Mouse (Mus musculus) mouse embryonic stem cell (cell line): ENCODE measurements around the gene Apoa1.

Source experiments
- in situ Hi-C, 2 experiments: fragments of 300-500 bp; cut with MboI; formaldehyde crosslinking; loops; 1 replicate in 1 of 2; 3 replicates in 1 of 2; pipeline ENCODE4 v1.14.3; 2019 to 2020; ENCODE audit warnings: low sequenced_read_pairs in 2 of 2, low pct_unique_long_range_greater_than_20kb in 1 of 2, mixed read lengths in 1 of 2; ENCODE audit not compliant: unreplicated experiment in 1 of 2

Gene Apoa1

DNA sequence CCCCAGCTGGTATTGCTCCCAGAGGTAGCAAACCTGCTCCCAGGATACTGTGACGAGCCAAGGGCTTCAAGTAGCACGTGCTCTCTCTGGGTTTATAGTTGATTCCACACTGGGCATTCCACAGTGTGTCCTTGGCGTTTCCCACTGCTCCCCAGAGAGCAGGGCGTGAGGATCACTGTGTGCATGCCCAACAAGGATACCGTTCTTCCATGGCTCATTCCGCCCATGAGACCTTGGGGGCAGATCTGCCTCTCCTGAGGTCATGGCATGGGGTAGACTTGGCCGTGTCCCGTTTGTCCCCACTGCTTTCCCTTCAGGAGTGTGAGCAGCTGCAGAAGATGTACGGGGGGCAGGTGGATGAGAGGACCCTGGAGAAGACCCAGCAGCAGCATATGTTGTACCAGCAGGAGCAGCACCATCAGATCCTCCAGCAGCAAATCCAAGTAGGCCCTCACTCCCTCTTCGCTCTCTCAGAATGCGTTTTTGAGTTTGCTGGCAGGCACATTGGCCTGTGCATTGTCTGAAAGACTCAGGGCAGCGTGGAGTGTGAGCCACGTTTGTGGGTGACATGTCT lies 19.9 kb upstream of the Apoa1 start:
- in situ Hi-C loops, result no loop called here

DNA sequence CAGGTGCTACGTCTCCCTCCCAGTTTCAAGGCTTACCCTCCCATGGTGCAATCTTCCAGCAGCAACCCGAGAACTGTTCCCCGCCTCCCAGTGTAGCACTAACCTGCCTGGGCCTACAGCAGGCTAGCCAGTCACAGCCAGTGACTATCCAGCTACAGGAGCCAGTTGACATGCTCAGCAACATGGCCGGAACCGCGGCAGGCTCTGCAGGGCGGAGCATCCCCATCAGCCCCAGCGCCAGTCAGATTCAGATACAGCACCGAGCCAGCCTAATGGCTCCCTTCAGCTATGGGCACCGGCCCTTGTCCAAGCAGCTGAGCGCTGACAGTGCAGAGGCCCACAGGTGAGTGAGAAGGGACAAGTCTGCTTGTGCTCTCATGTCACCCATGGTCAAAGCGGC lies 17.9 kb upstream of the Apoa1 start:
- in situ Hi-C loops, result no loop called here

GRCm38 (mm10) chr9:46214276-46214675 lies 14.1 kb upstream of the Apoa1 start:
- in situ Hi-C loops, result no loop called here

GRCm38 (mm10) chr9:46214946-46215337 lies 13.4 kb upstream of the Apoa1 start:
- in situ Hi-C loops, result no loop called here

- in situ Hi-C loops, result no loop called here
Observed at GRCm38 (mm10) chr9:46215338-46216322, 12.8 kb upstream of the Apoa1 start.

DNA sequence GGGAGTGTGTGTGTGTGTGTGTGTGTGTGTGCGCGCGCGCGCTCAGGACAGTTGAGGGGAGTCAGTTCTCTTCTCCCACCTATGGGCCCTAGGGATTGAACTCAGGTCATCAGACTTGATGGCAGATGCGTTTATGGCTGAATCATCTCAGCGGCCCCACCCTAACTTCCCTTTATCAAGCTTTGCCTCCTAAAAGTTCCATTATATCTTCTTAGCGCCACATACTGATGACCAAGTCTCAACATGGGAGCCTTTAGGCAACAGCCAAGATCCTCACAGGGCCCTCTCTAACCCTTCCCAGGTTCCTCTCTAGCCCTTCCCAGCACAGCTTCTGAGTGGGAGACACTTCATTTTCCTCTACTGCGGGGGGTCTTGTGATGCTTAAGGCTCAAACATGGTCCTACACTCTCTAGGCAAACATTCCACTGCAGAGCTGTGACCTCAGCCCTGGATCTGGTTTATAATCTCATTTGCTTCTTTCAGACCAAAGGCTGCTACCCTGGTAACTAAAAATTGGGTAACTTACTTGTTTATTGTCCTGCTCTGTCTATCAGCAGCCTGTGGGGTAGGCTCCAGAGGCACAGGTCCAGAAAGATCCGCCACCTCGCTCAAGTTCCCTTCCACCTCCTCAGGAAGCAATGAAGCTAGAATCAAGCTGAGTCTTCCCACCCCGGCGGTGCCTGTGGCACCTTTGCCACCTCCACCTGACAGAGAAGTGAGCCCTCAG lies 11.5 kb upstream of the Apoa1 start:
- in situ Hi-C loops, result no loop called here

GRCm38 (mm10) chr9:46218176-46218575 lies 10.2 kb upstream of the Apoa1 start:
- in situ Hi-C loops, result no loop called here

DNA sequence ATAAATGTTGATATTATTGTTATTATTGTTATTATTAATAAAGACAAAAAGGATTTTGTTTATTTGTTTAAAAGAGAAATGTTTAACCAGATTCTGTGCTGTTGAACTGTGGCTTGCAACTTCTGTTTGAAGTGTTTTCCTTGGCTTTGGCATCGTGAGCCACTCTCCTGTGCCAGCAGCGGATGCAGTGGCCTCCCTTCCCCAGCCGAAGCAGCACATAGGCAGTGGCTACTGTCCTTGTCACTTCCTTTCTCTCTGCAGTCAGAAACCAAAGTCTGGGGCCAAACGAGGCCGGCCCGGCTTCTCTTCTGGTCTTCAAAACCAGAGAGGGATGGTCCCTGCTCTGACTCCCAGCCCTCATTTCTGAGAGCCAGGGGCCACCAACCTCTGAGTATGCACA lies 5.3 kb upstream of the Apoa1 start:
- in situ Hi-C loops, result no loop called here

DNA sequence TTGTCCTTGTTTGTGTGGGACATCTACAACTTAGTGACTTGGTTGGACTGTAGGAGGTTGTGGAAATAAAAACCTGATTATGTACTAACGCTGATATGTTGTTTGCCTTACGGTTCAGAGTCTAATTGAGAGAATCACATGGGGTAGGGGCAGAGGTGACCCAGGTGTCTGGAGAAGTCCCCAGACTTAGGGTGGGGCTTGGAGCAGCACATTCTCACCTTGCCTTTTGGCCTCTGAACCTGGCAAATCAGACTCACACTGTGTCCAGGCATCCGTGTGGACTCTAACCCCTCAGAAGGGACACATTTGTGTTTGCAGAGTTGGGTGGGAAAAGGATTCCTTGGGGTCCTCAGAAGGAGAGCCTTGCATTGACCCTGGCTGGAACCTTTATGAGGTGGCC lies 4.3 kb upstream of the Apoa1 start:
- in situ Hi-C loops, result no loop called here

GRCm38 (mm10) chr9:46224945-46225660 lies 3.3 kb upstream of the Apoa1 start:
- in situ Hi-C loops, result no loop called here

- in situ Hi-C loops, result no loop called here
Observed at GRCm38 (mm10) chr9:46227064-46227614, 1.2 kb upstream of the Apoa1 start.

DNA sequence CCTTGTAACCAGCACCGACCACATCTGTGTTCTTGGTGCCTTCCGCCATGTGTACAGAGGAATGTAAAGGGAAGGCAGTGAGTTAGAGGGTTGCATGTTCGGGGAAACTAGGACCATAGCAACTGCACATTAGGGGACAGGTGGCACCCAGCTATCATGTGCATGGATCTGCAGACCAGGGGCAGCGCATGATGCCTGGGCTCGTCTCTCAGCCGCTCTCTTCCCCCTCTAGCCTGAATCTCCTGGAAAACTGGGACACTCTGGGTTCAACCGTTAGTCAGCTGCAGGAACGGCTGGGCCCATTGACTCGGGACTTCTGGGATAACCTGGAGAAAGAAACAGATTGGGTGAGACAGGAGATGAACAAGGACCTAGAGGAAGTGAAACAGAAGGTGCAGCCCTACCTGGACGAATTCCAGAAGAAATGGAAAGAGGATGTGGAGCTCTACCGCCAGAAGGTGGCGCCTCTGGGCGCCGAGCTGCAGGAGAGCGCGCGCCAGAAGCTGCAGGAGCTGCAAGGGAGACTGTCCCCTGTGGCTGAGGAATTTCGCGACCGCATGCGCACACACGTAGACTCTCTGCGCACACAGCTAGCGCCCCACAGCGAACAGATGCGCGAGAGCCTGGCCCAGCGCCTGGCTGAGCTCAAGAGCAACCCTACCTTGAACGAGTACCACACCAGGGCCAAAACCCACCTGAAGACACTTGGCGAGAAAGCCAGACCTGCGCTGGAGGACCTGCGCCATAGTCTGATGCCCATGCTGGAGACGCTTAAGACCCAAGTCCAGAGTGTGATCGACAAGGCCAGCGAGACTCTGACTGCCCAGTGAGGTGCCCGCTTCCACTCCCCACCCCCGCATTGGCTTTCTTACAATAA lies 1.4 kb downstream of the Apoa1 start:
- in situ Hi-C loops, result loop anchor here in 1 of 2 experiments (10.0 kb wide), 1 partner anchor 225 kb away; no protein-coding TSS in a partner anchor

- in situ Hi-C loops, result loop anchor here in 1 of 2 experiments (10.0 kb wide), 1 partner anchor 226 kb away; no protein-coding TSS in a partner anchor
Observed at GRCm38 (mm10) chr9:46230450-46230975, 2.1 kb downstream of the Apoa1 start.

DNA sequence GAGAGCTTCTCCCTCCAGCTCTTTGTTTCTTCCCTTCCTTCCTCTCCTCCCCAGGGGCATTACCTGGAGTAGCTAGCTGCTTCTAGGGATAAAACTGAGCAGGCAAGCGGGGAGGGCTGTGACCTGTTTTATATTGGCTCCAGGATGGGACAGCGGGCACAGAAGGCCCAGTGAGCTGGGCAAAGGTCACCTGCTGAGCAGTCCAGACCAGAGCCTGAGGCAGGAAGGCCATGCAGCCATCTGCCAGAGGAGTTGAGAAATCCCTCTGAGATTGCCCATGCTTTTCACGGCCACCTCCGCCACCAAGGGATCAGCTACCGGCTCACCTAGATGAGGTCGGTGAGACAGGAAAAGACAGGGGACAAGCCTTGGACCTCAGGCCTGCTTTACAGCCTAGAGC lies 6.8 kb downstream of the Apoa1 start:
- in situ Hi-C loops, result loop anchor here in 1 of 2 experiments (10.0 kb wide), 1 partner anchor 230 kb away; no protein-coding TSS in a partner anchor

DNA sequence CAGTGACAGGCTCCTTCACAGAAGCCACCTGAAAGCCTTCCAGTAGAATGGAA lies 7.0 kb downstream of the Apoa1 start, which contains the start of gene Apoc3:
Gene Apoc3, minus strand, starts transcription at position 41 of the 53 bp plus-strand sequence.
- in situ Hi-C loops, result loop anchor here in 1 of 2 experiments (10.0 kb wide), 1 partner anchor 231 kb away; no protein-coding TSS in a partner anchor

DNA sequence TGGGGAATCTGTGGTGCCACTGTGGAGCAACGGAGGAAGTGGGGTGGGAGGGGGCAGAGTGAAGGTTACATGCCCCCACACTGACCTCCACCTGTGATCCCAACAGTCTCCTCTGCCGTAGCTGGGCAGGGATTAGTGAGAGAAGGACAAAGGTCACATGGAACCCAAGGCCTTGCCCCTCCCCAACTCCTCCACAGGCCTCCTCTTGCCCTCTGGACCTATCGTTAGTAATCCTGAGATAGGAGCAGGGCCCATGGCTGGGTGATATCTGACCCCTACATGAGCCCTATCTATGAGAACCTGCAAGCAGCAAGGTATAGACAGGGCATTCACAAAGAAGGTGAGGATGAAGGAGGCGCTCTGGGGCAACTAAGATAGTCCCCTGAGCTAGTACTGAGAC lies 7.3 kb downstream of the Apoa1 start:
- in situ Hi-C loops, result loop anchor here in 1 of 2 experiments (10.0 kb wide), 1 partner anchor 231 kb away; no protein-coding TSS in a partner anchor

- in situ Hi-C loops, result loop anchor here in 1 of 2 experiments (10.0 kb wide), 1 partner anchor 234 kb away; no protein-coding TSS in a partner anchor
Observed at GRCm38 (mm10) chr9:46238850-46239249, 10.5 kb downstream of the Apoa1 start.
